Mouse (Mus musculus) ES-E14 (cell line): Measurements from ENCODE around the gene Dlgap1.

Source experiments
- CHD2 ChIP-seq: IDR thresholded peaks from 2 replicates; pipeline ENCODE4 v1.6.1; 2014; ENCODE audit warnings: mild to moderate bottlenecking, low read depth, low read length, inconsistent platforms
- HCFC1 ChIP-seq: IDR thresholded peaks from 2 replicates; pipeline ENCODE4 v1.6.1; 2012; ENCODE audit warnings: low read length, inconsistent platforms, borderline replicate concordance; ENCODE audit not compliant: insufficient read depth
- ZC3H11A ChIP-seq: IDR thresholded peaks from 2 replicates; pipeline ENCODE4 v1.6.1; 2012; ENCODE audit warnings: low read depth, mild to moderate bottlenecking, inconsistent platforms, low read length, borderline replicate concordance

DNA sequence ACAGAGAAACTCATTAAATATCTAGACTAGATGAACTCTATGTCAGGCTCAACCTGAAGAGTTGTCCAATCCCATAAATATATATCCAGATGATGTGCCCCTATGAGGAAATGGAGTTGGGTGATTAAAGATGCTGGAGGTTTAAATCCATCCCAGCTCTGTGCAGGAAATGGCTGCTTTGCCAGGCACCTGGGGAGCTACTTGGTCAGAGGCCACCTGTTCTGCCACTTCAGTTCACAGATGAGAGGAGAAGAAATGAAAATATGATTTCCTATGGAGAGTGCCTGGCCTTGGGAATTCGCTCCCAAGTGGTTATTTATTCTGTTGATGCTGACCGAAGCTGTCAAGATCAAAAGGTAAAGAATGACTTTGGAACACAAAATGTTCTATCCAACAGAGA is 160.3 kb downstream of the Dlgap1 start:
- TF ChIP-seq CHD2 (no peak), HCFC1 (no peak), ZC3H11A (no peak)
